Mouse (Mus musculus) layer of hippocampus, adult 11-12 months (tissue): ENCODE results near the gene Gdpd4.

Source experiments
- DNase-seq: peaks from one replicate; pipeline ENCODE4 v3.0.0; 2022; ENCODE audit warnings: low spot score

Gdpd4 gene

DNA sequence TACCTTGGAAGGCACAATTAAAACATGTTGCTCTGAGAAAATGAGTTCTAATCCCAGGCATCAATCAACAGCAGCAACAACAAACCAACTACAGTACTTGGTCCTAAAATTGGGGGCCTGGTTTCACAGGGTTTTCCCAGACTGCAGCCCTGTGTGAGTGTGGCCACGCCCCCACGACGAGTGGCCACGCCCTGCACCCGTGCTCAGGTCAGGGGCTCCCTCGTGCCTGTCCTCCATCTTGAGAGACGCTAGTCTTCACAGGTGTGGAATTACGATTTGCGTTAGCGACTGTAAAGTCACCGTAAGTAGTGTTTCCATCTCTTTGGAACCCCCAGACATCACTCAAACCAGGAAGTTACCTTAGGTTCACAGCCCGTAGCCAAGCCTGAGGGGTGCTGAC lies at the start of gene Gdpd4:
Gene Gdpd4 (plus strand): TSS at position 214 of the 400 bp plus-strand sequence.
- no peak for DNase-seq

DNA sequence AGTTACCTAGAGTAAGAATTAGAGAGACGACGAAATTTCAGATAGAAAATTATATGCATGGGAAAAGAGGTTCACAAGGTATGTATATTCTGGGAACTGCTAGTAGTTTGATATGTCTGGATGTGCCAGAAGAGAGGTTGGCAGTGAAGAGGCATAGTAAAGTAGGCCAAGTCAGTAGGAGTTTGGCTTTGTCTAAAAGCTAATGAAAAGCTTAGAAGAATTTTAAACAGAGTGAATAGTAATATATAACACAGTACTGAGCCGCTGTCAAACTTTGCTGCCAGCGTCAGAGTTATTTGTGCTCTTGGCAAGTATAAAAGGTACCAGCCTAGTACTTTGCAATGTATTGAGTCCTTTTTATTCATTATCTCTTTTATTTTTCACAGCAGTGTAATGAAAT lies 47.4 kb upstream of the Gdpd4 start:
- peak; percentile 32 for DNase-seq

DNA sequence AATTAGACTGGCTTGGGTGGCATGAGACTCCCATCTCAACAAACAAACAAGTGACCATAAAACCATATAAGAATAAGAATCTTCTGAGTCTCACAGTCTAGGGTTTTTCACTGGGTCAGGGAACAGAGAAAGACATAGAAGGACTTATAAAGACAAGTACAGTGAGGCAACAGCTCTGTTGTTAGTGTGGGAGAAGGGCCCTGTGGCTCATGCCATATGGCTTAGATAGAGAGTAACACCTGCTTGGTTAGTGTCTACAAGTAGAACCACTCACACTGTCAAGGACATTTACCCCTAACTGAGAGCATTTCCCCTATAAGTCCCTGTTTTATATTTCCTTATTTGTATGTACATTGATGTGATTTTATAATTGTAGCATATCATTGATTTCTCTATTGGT lies 46.4 kb upstream of the Gdpd4 start:
- DNase-seq = no peak

DNA sequence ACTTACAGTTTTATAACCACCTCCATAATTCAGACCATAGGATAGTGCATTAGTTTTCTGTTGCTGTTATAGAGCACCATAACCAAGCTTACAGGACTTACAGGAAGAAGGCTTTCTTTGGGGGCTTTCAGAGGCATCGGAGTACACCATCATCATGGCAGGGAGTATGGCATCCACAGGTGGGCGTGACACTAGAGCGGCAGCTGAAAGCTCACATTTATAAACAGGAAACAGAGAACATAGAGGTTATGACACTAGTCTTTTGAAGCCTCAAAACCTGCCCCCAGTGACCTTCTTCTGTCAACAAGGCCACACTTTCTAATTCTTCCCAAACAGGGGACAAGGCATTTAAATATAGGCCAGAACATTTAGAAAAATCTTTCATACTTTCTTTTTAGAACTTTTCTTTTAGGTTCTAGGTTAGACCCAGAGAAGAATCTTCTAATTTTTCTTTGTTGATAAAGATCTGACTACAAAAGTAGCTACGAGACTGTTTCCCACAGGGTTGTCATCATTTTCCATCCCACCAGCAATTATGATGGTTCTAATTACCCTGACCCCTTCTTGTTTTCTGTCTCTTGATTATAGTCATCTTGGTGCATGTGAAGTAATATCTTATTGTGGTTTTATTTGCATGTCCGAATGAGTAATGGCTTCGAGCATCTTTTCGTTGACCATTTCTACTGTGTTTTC lies 41.8 kb upstream of the Gdpd4 start:
- DNase-seq = no peak

DNA sequence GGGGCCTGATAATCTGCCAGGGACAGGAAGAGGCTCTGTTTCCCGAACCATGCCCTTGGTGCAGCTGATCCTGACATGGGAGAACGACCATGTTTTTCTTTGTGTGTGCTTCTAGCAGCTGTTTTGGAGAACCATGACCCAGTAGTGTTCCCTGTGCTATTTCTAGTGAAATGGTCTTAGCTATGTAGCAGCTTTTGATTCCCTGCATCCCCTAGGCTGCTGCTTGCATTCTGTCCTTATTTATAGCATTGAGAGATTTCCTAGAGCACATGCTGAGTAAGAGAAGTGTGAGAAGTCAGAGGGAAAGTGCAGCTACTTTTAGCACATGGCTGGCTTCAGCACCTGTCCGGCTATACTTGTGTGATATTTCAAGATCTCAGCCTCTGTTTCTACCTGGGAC lies 8.1 kb upstream of the Gdpd4 start:
- no peak for DNase-seq

DNA sequence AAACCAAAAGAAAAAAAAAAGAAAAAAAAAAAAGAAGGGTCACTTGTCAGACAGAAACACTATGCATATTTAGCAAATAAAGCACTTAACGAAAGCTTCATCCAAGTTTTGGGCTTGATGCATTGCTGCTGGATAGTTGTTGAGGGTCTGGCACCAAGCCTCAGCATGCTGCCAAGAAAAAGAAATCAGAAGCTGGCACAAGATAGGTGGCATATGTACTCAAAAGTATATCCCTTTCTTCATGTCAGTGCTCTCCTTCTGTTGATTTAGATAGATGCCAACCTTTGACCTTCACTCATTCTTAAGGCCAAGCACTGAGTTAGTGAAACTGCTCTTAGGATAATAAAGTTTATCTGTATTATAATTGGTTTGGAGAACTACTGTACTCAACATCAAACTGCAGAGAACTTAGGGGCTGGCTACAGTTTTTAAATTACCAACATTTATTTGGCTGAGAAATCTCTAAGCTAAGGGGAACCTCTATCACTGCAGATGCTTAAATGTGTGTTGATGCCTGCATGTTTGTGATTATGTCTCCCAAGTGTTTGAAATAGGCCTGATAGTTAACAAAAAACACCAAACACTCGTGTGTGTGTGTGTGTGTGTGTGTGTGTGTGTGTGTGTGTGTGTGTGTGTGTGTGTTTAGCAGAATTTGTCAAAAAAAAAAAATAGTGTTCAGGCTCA lies 4.8 kb upstream of the Gdpd4 start:
- DNase-seq = no peak

DNA sequence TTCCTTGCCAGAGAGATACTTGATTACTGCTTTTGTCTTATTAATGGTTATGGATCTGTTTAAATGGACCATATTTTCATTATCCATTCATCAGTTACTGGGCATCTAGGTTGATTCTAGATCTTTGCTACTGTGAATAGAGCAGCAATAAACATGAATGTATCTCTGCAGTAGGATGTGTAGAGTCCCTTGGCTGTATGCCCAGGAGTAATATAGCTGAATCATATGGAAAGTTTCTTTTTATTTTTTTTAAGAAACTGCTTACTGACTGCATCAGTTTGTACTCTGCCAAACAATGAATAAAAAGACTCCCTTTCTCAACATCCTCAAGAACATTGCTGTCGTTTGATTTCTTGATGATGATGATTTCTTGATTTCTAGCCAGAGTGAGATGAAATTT lies 6.1 kb downstream of the Gdpd4 start:
- DNase-seq = no peak

DNA sequence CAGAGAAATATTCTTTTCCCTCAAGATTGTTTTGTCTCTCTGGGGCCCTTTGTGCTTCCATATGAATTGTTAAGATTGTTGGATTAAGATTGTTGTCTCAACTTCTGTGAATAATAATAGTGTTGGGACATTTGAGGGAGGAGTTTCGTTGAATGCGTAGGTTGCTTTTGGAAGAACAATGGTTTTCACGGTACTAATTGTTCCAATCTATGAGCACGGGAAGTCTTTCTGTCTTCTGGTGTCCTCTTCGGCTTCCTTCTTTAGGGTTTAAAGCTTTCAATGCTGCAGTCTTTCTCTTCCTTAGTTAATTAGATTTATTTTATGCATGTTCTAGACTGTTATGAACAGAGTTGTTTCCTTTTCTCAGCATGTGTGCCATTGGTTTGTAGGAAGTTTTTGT lies 7.2 kb downstream of the Gdpd4 start:
- no peak for DNase-seq

DNA sequence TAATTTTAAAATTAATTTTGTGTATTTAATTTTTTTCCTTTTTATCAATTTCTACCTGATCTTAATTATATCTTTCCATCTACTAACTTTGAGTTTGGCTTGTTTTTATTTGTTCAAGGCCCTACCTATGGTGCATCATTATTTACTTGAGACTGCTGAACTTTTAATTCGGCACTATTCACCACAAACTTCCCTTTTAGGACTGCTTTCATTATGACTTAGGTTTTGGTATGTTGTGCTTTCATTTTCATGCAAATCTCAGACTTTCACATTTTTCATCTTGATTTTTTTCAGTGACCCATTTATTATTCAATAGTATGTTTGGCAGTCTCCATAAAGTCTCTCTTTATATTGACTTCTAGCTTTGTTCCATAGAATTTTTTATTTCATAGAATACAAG lies 24.7 kb downstream of the Gdpd4 start:
- no peak for DNase-seq

DNA sequence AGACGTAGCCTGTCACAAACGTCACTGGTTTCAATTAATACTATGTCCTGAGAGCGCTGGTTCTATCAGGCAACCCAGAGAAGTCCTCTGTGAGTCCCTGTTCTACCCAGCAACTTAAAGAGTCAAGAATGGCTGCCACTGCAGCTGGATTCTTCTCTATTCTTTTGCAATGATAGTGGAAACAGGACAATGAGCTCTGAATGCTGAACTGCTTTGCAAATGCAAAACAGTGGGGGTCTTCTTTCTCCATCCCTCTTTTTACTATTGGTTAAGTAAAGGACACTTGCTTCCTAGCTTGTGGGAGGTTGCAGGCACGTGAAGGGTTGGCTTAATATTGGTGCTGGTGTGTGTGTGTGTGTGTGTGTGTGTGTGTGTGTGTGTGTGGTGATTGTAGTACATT lies 52.7 kb downstream of the Gdpd4 start:
- no peak for DNase-seq

DNA sequence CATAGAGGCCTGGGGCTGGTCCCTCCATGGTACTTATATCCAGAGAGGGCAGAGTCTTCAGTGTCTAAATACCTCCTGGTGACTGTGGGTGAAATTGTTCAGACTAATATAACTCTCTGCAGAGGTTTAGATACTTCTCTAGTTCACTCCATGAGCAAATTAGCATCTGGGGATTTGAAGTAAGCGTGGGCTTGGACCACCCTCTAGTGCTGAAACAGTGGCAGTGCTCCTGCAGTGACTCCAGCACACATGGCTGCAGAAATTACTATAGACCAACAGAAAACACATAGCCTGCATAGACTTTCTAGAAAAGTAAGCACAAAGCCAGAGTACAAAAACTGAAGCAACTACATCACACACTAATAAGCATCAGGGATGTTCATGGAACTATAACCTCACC lies 57.7 kb downstream of the Gdpd4 start:
- DNase-seq = peak; percentile 78

DNA sequence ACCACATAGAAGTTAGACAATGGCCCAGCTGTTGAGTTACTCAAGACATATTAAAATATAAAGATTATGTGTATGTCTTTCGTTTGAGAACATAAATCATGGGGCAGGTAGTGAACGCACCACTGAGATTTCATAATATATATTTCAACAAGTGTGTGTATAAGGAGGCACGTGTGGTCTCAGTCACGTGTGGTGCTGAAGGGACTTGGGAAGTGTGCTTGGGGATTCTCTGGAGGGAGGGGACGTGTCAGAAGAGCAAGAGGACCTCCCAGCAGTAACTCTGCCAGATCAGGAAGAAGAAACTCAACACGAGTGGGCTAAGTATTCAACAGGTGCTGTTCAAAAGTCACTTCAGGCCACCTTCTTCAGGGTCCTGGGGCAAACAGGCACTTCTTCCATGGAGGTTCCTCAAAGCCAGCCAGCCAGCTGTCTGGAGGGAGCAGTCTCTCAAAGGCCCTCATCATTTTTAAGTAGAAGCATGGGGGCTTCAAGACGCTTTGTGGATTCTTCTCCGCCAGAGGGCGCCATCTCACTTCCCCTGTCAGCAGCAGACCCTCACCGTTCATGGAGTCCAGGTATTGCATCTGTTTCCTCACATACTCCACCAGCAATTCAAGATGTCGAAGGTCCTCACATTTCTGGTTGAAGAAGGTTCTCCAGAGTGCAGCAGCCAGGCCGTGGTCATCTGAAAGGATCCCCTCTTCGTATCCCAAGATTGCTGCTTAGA lies 64.5 kb downstream of the Gdpd4 start:
- peak; percentile 9 for DNase-seq

DNA sequence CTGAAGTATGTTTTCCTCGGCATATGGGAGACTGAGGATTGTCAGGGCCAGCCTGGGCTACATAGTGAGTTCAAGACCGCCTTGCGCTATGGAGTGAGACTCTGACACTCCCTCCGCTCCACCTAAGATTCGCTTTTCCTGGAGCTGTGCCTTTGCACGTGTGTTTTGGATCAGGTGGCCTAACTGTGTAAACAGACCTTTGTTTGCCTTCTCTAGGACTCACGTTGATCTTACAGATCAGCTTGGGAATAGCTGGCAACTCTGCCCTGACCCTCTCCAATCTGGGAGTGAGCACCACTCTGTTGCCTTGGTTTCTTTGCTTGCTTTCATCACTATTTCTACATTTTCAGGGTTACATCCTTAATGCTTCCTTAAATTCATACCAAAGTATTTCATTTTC lies 82.9 kb downstream of the Gdpd4 start:
- DNase-seq = no peak

DNA sequence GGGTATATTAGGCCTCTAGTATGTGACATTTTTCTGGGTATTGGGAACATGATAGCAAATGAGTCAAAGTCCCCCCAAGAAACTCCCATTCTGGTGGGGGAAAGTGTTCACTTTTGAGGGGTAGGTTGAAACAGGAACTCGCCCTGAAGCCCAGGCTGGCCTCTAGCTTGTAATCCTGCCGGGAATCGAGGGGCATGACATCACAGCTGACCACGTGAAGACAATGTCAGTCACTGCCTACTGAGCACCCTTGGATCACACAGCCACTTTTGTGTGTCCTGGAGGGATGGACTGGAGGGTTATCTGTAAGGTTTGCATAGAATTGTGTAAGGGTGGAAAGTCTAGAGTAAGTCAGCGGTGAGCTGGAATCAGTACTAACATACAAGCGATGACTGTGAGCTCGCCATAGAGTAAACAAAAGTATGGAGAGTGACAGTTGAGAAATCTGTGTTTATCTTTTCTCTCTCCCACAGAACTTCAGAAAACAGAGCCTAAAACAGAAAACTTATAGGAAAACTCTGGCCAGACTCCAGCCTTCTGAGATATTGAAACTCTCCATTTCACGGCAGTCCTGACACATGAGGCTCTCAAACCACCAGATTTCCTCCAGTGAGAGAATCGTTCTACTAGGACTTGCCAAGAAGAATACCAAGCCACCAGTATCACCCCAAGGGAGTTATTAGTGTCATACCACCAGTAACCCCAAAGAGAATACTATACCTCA lies 128.5 kb downstream of the Gdpd4 start:
- no peak for DNase-seq

DNA sequence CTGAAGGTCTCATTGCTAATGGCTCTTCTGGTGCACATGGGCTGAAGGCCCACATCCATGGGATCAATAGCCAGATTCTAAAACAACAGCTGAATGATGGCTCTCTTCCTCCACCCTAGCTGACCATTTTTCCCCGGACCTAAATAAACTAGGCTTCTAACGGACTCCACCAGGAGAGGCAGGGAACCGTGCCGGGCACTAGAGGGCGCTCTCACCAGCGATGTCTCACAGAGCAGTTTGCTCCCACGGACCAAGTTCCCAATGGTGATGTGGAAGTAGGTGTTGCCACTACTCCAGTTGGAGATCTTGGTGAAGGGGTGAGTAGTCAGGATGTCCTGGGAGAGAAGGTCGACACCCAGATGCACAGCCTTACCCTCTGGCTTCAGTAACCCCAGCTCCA lies 132.2 kb downstream of the Gdpd4 start:
- DNase-seq = peak; percentile 39

DNA sequence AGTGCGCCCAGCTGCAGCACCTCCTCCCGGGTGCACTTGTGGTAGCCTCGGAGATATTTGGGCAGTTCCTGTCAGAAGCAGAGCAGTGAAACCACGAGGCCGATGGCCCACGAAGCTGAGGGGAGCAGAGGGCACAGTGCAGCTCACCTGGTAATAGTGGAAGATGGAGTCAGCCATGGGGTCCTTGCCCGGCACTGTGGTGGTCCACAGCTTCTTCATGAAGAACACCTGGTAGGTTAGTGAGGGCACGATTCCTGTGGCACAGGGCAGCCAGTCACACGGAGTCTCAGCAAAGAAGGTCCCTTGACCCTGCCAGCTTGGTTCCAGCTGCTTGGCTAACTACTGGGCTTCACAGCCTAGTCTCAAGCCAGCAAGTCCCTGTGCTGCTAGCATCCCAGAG lies 134.7 kb downstream of the Gdpd4 start:
- DNase-seq = no peak

DNA sequence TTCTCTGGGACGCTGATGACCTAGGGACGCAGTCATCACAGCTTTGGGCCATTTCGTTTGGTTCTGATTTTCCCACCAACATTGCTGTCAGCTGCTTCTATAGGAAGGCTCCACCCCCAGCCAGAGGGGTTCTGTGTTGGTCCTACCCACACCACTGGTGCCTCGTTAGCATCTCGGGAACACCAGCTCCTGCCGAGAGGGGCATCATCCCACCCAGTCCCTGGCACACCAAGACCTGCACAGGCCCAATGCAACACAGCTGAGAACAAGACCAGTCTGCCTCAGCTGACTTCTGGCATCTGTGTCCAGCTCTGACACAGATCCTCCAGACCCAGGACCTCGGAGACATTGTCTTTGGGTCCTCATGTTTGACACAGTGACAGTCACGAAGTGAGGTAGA lies 135.2 kb downstream of the Gdpd4 start:
- no peak for DNase-seq

DNA sequence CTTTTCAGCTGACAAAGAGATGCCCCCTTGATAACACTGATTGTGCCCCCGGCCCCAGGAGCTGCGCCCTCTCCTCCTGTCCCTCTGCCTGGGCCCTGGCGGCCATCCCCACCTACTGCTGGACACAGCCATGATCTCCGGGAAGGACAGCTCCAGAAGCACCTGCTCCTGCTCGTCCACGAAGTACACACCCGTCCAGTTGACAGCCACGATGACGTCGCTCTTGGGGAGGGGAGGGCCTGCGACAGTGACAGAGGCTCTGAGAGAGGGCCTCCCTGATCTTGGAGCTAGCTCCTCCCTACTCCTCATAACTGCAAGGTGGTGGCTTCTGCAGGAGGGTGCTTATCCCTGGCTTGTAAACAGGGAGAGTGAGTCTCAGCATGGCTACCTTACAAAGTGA lies 146.5 kb downstream of the Gdpd4 start:
- no peak for DNase-seq

DNA sequence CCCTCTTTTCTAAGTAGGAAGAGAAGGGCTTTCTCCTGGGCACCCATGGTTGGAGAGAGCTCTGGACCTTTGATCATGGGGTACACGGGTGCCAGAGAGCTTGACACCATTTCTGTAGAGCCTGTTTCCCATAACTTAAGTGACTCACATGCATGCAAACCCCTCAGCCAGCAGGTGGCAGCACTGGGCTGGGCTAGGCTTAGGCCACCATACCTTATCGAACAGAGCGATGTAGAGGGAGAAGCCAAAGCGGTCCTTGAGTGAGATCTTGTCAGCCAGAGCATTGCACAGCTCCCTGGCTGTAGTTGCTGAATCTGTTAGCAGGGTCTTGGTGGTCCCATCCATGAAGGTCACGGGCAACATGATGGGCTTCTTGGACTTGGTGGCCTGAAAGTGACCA lies 151.9 kb downstream of the Gdpd4 start:
- DNase-seq = peak; percentile 84

DNA sequence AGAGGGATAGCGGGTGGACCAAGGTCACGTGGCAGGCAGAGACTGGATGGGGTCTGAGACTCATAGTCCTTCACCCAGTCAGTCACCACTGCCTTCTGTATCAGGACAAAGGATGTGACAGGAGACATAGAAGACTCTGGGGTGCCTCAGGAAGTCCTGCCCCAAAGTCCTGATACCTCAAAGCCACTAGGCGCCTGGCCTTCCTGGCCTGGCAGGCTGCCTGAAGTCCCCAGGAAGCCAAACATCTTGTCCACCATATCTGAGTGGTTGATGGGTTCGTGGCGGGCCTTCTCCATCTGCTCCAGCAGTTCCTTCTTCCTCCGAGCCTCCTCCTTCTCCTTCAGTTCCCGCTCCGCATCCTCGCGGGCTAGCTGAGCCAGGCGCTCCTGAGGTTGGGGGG lies 157.7 kb downstream of the Gdpd4 start:
- DNase-seq = no peak

DNA sequence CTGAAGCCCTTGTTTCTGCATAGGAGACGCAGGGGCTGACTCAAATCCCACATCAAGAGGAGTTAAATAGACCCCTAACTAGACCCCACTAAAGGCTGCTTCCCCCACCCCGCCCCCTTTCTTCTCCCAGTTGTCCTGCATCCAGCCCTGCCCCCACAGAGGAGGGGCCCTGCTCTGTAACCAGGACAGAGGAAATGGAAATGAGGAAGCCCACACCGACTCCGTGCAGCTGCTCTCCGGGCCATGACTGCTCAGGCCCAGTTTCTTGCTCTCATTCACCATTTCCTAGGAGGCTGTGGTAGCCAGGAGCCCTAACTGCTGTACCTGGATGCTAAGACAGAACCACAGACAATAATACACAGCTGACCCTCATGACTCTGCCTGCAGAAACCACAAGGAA lies 162.6 kb downstream of the Gdpd4 start:
- no peak for DNase-seq

DNA sequence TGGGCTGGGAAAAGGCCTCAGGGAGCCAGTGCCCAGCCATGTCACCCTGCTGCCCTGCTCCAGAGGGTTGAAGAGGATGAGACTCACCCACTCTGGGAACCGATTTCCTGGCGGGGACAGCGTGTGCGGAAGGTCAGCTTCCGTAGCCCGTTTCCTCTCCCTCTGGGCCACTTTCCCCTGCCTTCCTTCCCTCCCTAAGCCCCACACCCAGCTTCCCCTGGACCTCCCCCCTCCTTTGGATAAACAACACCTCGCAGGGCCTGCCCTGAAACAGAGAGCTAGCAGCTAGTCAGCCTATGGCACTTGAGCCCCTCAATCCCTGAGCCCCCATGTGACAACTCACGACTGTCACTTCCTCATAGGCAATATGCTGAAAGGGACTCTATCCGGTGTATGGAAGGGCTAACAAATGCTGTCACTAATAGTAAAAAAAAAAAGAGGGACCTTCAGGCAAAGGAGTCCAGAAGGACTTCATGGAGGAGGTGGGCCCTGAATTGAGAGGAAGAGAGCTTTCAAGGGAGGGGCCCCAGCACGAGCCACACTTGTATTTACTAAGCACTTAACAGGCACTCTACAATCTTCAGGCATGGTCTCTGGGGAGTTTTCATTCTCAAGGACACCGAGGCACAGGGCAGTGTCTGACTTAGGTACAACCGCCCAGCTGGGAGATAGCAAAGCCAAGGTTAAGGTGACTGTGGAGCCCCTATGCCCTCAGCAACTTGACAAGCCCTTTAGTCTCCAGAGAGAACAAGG lies 165.0 kb downstream of the Gdpd4 start:
- no peak for DNase-seq
